Mouse (Mus musculus): ENCODE data around the gene Zfhx3.

Gene Zfhx3

DNA sequence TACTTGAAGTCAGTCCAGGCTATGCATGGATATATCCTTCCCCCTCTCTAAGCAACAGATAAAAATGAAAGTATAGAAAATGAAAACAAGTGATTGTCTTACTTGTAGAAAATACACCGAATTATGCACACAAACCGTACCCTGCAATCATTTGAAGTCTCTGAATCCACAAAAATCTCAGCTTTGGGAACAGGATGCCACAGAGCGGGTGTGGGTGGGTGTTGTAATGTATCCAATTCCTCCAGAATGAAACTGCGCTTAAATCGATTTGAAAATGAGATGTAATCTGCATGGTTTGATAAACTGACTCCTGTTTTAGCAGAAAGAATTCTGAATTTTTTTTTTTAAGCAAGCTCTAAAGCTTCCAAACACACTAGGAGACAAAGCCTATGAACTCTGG lies 297.1 kb downstream of the Zfhx3 start:
- DNase-seq (ENCODE audit: low read depth, low spot score) = no peak

DNA sequence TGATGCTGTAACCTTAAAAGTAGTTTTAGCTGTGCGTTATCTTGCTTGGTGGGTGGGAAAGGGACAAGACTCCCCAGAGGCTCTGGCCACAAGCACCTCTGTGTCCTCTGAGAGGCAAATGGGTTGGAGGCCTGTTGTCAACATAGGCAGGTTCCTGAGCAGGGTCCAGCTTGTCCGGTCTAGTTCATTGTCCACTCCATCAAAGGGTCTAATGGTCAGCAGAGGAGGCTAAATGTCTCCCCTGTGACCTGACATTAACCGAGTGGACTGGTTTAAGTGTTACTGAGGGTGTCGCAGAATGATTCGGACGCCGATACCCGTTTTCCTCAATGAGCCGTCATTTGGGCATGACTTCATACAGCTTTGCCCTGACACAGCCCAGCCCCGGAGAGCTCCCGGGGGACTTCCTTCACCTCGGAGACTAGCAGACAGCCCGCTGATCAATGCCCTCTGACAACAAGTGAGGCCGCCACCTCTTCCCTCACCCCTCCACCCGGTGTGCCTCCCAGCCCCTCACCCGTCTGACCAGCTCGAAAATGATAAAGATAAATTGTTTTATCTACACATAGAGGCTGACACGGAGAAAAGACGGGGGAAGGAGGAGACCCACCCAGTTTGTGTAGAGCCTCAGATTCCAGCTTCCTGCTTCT lies 298.7 kb downstream of the Zfhx3 start:
- no peak for DNase-seq (ENCODE audit: low read depth, low spot score)

DNA sequence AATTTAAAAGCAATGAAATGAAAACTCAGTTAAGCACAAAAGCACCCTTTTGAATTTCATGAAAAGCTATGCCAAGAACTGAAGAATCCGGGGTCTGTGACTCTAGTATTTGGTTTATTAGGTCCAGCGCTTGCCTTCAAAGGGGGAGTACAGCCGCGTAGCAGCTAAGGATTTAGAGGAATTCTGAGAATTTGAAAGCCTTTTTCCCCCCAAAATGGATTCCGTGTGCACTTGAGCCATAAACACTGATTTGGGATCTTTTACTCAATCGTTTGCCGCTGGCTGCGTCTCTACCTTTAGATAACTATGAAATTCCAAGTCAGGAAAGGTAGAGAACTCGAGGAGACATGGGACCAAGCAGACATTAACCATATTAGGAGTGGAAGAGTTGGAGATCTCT lies 300.8 kb downstream of the Zfhx3 start:
- DNase-seq (ENCODE audit: low read depth, low spot score) = no peak

DNA sequence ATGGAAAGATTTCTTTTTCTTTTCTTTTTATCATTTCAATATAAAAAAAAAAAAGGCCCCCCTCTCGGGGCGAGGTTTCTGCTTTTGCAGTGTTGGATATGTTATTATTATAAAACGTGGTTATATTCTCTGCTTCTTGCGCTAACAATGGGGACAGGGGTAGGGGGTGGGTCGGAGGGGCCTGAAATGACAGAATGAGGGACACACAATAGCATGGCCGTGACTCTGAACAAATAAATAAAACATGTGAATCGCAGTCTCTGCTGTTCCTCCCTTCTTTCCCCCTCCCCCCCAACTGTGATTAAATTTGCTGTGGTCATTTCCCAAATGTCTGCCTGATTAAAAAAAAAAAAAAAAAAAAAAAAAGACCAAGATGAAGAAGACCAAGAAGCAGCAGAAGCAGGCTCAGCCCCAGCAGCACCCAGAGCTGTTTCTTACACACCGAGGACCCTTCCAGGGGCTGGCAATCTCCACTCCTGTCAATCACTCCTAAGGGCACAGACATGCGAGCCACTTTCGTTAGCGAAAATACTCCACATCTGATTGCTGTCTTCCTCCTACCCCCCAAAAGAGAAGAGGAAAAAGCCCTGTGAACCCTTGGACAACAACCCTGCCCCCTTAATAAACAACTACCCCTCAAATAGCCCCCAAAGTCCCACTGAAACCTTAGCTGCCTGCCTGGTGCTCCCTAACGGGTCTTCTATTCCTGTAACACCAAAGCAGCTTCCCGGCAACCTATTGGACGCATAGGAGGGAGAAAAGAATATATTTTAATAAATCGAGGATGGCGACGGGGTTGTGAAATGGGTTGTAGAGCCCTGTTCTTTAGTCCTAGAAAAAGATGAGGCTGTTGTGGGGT lies 302.4 kb downstream of the Zfhx3 start:
- no peak for DNase-seq (ENCODE audit: low read depth, low spot score)

DNA sequence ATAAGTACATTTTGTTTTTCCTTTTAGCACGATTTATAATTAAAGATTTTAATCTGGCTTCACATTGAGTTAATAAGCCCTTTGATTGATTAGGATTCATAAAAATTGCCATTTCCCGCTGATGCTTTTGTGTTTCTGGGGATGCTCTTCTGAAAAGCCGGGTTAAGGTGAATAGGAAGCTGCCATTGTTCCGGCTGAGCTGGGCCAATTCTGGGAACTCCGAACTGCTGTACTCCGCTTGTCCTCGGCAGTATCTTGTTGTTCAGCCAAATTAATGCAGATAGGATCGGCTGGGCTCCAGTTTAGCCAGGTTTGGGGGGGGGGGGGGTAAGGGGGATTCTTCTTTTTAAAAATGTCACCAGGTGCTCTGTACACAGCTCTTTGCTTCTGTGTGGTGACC lies 303.1 kb downstream of the Zfhx3 start:
- DNase-seq (ENCODE audit: low read depth, low spot score) = no peak

DNA sequence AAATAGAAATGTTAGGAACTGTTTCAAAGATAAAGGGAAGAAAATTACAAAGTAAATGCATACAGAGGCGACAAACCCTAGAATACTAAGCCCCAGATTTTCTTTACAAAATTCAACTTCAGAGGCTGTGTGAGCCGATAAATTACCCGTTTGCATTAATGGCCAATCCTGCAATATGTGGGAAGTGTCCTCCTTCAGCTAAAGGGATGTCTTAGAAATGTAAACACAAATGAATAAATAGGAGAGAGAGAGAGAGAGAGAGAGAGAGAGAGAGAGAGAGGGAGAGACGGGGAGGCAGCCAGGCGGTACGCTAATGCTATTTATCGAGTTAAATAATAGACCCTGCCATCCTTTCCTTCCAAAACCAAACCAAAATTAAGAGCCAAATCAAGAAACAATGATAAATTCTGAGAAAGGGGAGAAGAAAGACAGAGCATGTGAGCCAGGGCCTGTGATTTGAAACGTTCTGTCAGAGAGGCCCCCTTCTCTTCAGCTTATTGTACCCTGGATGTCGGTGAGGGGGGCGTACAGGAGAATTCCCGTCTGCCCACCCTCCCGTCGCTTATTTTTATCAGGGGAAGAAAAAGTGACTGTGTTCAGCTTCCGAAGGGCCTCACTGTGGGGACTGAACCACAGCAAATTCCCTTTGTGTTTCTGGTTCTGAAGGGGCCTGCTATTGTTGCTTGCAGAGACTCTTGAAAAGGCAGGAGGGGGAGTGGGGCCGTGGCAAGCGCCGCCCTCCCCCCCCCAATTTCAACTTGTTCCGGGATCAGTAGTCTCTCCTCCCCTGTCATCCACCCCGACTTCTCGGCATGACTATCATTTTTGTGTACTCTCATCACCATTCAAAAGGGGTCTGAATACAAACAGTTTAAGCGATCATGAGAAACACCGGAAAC lies 303.8 kb downstream of the Zfhx3 start:
- DNase-seq (ENCODE audit: low read depth, low spot score) = no peak

DNA sequence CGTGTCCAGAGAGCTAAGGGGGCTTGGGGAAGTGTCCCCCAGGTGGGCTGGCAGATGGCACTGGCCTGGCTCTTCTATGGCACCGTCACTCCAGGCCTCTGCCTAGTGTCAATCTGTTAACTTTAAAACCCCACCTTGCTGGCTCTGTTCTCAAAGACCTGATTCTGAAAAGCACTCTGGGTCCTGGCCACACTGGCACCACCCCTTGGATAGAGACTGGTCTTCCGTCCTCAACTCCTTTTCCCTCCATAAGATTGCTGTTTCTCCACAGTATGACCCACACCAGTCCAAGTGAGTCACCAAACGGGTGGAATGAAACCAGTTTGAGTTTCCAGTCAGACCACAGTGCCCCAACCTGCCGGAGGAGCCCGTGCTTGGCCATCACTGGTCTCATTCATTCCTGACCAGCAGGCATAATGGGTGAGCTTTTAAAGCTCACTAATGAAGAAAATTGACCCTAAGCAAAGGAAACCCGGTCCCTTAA lies 304.5 kb downstream of the Zfhx3 start:
- DNase-seq (ENCODE audit: low read depth, low spot score) = no peak

DNA sequence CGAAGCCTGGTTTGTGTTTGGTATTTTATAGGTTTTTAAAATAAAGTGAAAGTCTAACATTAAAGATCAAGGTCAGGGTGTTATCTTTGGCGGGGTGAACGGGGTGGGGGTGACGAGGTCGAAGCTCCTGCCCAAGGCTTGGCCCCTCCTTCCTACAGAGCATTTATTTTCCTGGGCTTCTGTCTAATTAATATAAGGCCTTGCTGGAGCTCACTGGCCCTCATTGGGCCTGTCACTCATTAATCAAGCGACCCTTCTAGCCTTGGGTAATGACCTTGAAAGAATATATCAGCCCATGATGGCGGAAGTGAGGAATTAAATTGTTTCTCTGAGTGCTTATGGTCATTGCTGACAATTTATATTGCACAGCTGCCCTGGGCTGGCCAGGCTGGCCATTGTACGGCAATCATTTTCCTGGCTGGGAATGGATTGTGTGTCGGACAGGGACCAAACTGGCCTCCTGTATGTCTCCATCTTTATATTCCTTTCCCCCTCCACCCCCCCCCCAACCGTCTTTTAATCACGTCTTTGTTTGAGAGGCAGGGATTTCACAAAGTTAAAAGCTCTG lies 322.2 kb downstream of the Zfhx3 start:
- DNase-seq (ENCODE audit: low read depth, low spot score) = no peak

DNA sequence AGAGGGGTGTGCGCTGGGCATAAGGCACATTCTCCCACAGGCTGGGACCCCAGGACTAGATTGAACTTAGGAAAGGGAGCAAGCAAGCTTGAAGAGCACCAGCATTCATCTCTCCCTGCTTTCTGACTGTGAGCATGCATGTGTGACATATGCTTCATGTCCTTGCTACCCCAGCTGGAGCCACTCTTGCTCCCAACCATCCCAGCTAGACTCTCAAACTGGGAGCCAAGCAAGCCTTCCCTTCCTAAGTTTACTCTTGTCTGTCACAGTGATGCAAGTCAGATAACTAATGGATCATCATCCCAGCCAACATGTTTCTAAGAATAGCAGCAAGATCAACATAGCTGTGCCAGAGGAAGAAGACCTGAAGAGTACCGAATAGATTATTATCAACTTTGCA lies 335.5 kb downstream of the Zfhx3 start:
- DNase-seq (ENCODE audit: low read depth, low spot score) = no peak

DNA sequence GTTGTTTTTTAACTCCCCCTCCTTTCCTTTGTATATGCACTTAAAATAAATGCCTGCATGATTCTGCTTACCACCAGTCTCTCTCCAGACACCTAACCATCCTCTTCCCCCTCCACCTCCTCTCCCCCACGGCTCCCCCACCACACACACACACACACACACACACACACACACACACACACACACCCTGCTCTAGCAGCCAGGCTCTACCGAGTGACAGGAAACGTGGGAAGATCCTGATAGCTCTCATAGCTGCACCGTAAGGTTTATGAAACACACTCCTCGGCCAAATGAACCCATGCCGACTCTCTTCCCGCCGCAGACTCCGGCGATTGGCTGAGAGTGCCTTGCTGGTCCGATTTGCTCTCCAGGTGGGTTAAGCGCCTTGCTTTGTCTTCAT lies 339.5 kb downstream of the Zfhx3 start:
- no peak for DNase-seq (ENCODE audit: low read depth, low spot score)

DNA sequence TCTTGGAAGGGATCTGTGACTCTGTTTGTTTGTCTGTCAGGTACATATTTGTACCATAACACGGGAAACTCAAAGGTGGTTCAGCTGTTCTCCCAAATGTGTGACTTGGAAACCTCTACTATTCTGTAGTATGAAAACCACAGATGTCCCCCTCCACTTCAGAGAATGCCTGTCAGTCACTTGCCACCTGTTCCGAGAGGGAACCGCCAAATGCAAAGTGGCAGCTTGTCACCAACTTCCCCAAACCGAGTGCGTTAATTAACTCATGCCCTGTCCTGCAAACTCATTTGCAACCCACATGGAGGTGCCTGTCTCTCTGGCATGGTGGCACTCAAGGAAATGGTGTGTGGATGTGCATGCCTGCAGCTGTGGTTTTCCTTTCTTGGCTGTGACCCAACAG lies 343.7 kb downstream of the Zfhx3 start:
- DNase-seq (ENCODE audit: low read depth, low spot score) = no peak

DNA sequence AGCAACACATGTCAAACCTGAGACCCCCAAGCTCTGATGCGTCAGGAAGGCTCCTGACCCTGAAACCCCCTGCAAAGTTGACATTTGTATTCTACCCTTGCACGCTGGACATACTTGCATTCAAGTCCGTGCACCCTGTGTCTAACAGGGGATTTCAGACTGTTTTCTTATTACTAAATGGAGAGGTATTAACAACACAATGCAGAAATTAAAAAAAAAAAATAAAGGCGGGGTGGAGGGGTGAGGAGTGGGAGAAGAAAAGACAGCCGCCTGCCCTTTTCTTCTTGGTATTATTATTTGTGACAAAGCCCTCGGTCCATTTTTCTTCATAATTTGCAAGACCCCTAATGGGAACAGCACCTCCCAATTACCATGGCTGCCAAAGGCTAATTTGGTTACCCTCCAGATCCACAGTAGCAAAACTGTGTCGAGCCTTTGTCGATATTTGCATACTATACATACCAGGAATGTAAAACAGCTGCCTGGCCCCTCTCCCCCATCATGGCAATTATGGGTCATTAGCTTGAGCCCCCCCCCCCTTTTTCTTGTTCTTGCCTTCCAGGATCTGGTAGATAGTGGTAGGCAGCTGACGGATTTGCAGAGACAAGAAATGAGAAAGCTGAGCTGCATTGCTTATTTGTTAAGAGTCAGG lies 358.6 kb downstream of the Zfhx3 start:
- no peak for DNase-seq (ENCODE audit: low read depth, low spot score)

DNA sequence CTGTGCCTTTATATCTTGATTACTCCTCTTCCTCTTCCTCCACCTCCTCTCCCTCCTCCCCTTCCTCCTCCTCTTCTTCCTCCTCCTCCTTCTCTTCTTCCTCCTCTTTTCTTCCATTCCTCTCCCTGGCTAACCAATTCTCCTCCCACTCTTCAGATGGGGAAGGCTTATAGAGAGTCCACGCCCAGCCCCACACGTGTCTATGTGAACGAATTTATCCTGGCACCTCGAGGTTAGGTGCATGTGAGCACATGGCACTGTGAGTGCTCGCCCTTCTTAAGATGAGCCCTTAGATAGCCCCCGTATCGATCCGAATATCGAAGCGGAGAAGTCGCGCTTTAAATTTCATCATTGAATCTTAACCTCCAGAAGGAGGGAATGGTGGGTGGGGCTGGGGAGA lies 359.2 kb downstream of the Zfhx3 start:
- DNase-seq (ENCODE audit: low read depth, low spot score) = no peak

DNA sequence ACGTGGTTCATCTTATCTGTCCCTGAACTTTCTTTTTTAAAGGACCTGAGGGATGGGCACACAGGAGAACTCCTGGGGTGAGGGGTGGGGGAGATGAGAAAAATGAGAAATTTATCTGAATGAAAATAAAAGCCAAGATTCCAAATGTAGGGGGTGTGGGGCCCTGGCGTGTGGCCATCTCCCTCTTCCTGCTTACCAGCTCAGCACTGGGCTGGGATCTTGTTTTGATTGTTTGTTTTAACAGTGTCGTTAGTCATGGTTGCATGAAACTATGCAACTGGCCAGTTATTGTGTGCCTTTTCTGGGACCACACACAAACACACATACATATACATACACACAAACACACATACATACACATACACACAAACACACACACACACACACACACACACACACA lies 362.9 kb downstream of the Zfhx3 start:
- DNase-seq (ENCODE audit: low read depth, low spot score) = no peak

DNA sequence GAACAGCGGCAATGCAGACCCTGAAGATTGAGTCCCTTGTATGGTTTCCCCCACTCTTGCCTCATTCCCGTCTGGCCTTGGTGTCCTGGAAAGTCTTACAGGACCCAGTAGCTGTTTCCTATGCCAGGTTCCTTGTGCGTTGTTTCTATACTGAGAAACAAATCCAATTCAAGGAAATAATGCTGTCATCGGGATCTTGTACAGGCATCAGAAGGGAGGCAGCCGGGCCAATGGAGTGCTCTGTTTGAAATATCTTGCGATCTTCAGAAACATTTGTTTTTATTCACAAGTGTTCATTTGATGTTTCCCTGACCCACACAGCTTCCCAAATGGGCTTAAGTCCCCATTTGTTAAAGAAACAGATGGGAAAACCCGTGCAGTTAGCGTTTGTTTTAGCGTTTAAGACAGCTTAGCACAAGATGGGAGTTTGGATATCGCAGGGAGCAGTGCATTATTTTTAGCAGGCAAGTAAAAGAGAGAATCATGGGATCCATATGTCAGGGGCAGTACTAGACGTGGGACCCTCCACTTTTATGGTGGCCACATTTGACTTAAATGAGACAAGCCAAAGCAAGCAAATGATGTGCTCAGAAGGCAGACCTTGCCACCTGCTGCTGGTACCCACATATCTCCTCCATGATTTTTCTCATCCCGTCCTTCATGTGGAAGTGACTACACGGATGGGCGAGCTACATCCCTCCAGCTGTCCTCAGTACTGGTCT lies 367.2 kb downstream of the Zfhx3 start:
- no peak for DNase-seq (ENCODE audit: low read depth, low spot score)

DNA sequence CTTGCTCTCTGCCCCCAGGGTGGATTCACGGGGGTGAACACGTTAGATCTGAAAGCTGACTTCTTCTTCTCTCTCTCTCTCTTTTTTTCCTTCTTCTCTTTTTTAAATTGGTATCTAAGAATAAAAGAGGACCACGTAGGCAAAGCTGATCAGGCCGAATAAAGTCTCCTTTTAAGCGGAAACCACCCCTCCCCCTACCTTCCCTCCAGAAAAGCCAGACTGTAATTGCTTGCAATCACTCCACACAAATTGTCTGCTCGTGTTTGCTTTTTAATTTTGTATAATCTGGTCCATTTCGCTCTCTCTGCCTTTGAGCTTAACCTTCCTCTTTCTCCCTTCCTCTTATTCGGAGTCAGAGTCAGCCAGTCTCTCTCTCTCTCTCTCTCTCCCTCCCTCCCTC lies 372.6 kb downstream of the Zfhx3 start:
- DNase-seq (ENCODE audit: low read depth, low spot score) = no peak

DNA sequence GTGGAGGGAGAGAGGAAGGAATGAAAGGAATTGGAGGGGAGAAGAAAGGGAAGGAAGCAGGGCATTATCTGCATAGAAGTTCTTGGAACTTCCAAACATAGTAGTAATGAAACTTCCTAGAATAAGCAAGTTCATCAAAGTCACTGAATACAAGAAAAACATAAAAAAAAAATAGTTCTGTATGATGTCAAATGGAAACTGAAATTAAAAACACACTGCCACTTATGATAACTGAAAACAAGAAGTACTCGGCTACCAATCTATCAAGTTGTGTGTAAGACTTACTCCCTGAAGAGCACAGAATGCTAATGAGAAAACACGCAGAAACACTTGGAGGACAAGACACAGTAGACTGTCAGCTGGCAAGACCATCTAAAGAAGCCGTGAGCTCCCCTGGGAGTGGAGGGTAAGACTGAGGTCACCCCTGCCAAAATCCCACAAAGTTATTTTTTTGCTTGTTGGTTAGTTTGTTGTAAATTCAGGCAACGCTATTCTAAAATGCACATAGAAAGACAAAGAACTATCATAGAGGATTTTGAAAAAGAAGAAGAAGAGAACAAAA lies 375.2 kb downstream of the Zfhx3 start:
- DNase-seq (ENCODE audit: low read depth, low spot score) = no peak

DNA sequence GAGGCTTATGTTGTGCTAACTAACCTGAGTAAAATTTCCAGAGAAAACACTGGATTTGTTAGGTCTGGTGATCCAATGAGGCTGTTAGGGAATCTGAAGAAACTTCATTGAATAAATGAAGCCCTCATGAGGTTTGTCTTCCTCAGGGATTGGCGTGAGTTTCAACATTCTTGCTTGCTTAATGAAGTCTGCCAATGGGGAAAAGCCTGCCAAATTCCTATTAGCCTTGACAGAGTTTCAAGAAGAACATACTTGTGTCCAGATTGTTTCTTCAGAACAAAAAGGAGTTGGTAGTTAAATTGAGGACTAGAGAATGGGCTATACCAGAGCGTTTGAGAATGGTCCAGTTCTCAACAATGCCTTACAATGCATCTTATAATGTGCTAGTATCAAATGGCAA lies 385.3 kb downstream of the Zfhx3 start:
- DNase-seq (ENCODE audit: low read depth, low spot score) = no peak

DNA sequence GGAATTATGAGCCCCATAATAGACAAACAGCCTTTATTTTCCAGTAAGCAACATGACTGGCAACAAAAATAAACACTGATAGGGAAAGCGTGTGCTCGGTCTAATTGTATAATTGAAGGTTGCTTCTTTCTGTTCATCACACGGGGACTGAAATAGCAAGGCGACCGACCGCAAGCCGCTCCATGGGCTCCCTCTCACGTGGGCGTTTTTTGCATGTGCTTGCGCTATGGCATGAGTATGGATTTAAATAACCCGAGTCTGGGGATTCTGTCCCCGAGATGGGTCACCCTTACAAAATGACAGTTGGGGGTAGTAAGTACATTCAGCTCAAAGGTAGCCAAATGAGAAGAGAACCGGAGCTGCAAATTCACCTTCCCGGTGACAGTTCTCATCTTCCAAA lies 405.9 kb downstream of the Zfhx3 start:
- DNase-seq (ENCODE audit: low read depth, low spot score) = no peak

DNA sequence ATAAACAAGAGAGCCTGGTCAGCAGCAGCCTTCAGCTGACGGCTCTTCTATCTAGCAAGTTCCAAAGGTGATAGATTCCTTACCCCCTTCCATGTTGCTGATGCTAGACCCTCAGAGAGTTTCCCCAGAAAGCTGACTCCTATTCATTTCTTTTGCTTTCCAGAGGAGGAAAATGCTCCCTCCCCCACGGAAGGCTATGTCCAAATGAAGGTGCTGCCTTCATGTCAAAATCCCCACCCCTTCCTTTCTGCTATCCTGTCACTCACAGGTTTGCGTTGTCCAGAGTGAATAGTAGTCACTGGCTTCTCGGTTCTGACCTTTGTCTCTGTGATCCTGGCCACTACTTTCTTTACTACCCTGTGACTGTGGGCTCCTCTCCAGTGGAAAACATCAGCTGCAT lies 406.3 kb downstream of the Zfhx3 start:
- no peak for DNase-seq (ENCODE audit: low read depth, low spot score)
